Mouse (Mus musculus) CH12.LX (cell line): Measurements from ENCODE around the gene Magi2. TPM values are rescaled to one million over a fixed set of nuclear protein-coding genes. Genes with fewer than 3 reads are reported as not detected.

Experiments
- DNase-seq: peaks from one replicate; pipeline ENCODE4 v3.0.0-alpha.2; 2013; ENCODE audit errors: extremely low read depth
- H3K27ac ChIP-seq: 2 replicates; pipeline ENCODE4 v1.5.1; 2012; ENCODE audit warnings: low read depth, mild to moderate bottlenecking, control low read depth, moderate library complexity; ENCODE audit not compliant: insufficient read depth
- H3K27me3 ChIP-seq: replicated peaks from 2 replicates; pipeline ENCODE3; 2012; ENCODE audit warnings: inconsistent platforms
- H3K36me3 ChIP-seq, 2 experiments: replicated peaks in 1 of 2; 2 replicates each; pipeline versions ENCODE3 to v1.6.1; 2012; ENCODE audit warnings: inconsistent platforms in 1 of 2, low read length in 1 of 2, mild to moderate bottlenecking in 1 of 2, mixed read lengths in 1 of 2, moderate library complexity in 1 of 2; ENCODE audit not compliant: control insufficient read depth in 1 of 2, insufficient read depth in 1 of 2
- H3K4me1 ChIP-seq, 2 experiments: 2 replicates each; pipeline ENCODE4 v1.6.1; 2012; ENCODE audit warnings: inconsistent platforms in 1 of 2, moderate library complexity in 1 of 2; ENCODE audit not compliant: insufficient read depth in 2 of 2, control insufficient read depth in 1 of 2
- H3K4me2 ChIP-seq: 2 replicates; pipeline ENCODE4 v1.6.1; 2012; ENCODE audit warnings: low read depth, mild to moderate bottlenecking, control low read depth; ENCODE audit not compliant: poor library complexity, insufficient read depth, severe bottlenecking
- H3K4me3 ChIP-seq, 3 experiments: fragments of 150-350 bp in 1 of 3; sonication (generic) in 1 of 3; replicated peaks in 1 of 3; 2 replicates each; pipeline versions ENCODE3 to v1.5.1; 2011 to 2012; ENCODE audit warnings: low read depth in 2 of 3, low read length in 2 of 3, mild to moderate bottlenecking in 2 of 3, moderate library complexity in 2 of 3, control low read depth in 1 of 3, improper control_type of control experiment in 1 of 3, inconsistent platforms in 1 of 3, mixed read lengths in 1 of 3; ENCODE audit not compliant: poor library complexity in 1 of 3
- H3K79me2 ChIP-seq: replicated peaks from 2 replicates; pipeline ENCODE4 v1.6.1; 2012; ENCODE audit warnings: mild to moderate bottlenecking, moderate library complexity; ENCODE audit not compliant: control insufficient read depth, poor library complexity, insufficient read depth, severe bottlenecking; ENCODE audit errors: extremely low read depth
- H3K9ac ChIP-seq: 2 replicates; pipeline ENCODE4 v1.6.1; 2012; ENCODE audit warnings: low read depth, mild to moderate bottlenecking, control low read depth, moderate library complexity; ENCODE audit not compliant: insufficient read depth
- H3K9me3 ChIP-seq: replicated peaks from 2 replicates; pipeline ENCODE3; 2012; ENCODE audit warnings: low read length, inconsistent platforms, mixed read lengths
- BHLHE40 ChIP-seq: IDR thresholded peaks from 2 replicates; pipeline ENCODE4 v1.6.1; 2011; ENCODE audit warnings: mild to moderate bottlenecking, low read depth, low read length, improper control_type of control experiment
- CHD2 ChIP-seq: IDR thresholded peaks from 2 replicates; pipeline ENCODE4 v1.6.1; 2011; ENCODE audit warnings: low read length, improper control_type of control experiment
- CTCF ChIP-seq, 2 experiments: IDR thresholded peaks in 1 of 2; conservative IDR thresholded peaks in 1 of 2; 2 replicates each; pipeline ENCODE4 v1.5.1; 2011 to 2012; ENCODE audit warnings: low read depth in 2 of 2, low read length in 2 of 2, improper control_type of control experiment in 1 of 2, inconsistent platforms in 1 of 2, mild to moderate bottlenecking in 1 of 2, moderate library complexity in 1 of 2
- E2F4 ChIP-seq: IDR thresholded peaks from 2 replicates; pipeline ENCODE4 v1.6.1; 2011; ENCODE audit warnings: low read depth, low read length, improper control_type of control experiment; ENCODE audit not compliant: insufficient replicate concordance
- ELF1 ChIP-seq: IDR thresholded peaks from 2 replicates; pipeline ENCODE4 v1.6.1; 2014; ENCODE audit warnings: low read depth, mild to moderate bottlenecking, inconsistent platforms, low read length, improper control_type of control experiment
- EP300 ChIP-seq: IDR thresholded peaks from 2 replicates; pipeline ENCODE4 v1.6.1; 2011; ENCODE audit warnings: low read length, improper control_type of control experiment
- ETS1 ChIP-seq: conservative IDR thresholded peaks from 2 replicates; pipeline ENCODE4 v1.6.1; 2012; ENCODE audit warnings: low read depth, mild to moderate bottlenecking, inconsistent platforms, low read length, improper control_type of control experiment, moderate library complexity
- GABPA ChIP-seq: IDR thresholded peaks from 2 replicates; pipeline ENCODE4 v1.6.1; 2012; ENCODE audit warnings: low read depth, low read length, improper control_type of control experiment, inconsistent platforms; ENCODE audit not compliant: insufficient replicate concordance
- IRF4 ChIP-seq: IDR thresholded peaks from 2 replicates; pipeline ENCODE4 v1.6.1; 2014; ENCODE audit warnings: low read depth, mild to moderate bottlenecking, inconsistent platforms, low read length, improper control_type of control experiment
- JUN ChIP-seq: IDR thresholded peaks from 2 replicates; pipeline ENCODE4 v1.6.1; 2011; ENCODE audit warnings: low read depth, mild to moderate bottlenecking, low read length, improper control_type of control experiment, moderate library complexity; ENCODE audit not compliant: insufficient read depth
- JUND ChIP-seq: conservative IDR thresholded peaks from 2 replicates; pipeline ENCODE4 v1.6.1; 2011; ENCODE audit warnings: low read depth, low read length, improper control_type of control experiment
- MAFK ChIP-seq: IDR thresholded peaks from 2 replicates; pipeline ENCODE4 v1.6.1; 2011; ENCODE audit warnings: low read length, improper control_type of control experiment; ENCODE audit not compliant: insufficient replicate concordance
- MAX ChIP-seq: IDR thresholded peaks from 2 replicates; pipeline ENCODE4 v1.6.1; 2011; ENCODE audit warnings: low read length, improper control_type of control experiment
- MAZ ChIP-seq: IDR thresholded peaks from 2 replicates; pipeline ENCODE4 v1.6.1; 2012; ENCODE audit warnings: low read depth, mild to moderate bottlenecking, inconsistent platforms, low read length, improper control_type of control experiment, moderate library complexity
- MXI1 ChIP-seq: IDR thresholded peaks from 2 replicates; pipeline ENCODE4 v1.6.1; 2011; ENCODE audit warnings: mild to moderate bottlenecking, low read depth, low read length, improper control_type of control experiment
- MYC ChIP-seq: IDR thresholded peaks from 2 replicates; pipeline ENCODE4 v1.6.1; 2011; ENCODE audit warnings: low read depth, mild to moderate bottlenecking, improper control_type of control experiment, low read length
- POLR2A ChIP-seq: IDR thresholded peaks from 2 replicates; pipeline ENCODE4 v1.6.1; 2011; ENCODE audit warnings: low read depth, mild to moderate bottlenecking, improper control_type of control experiment, low read length
- POLR2AphosphoS2 ChIP-seq: IDR thresholded peaks from 2 replicates; pipeline ENCODE4 v1.6.1; 2011; ENCODE audit warnings: low read depth, low read length, improper control_type of control experiment
- RCOR1 ChIP-seq: conservative IDR thresholded peaks from 2 replicates; pipeline ENCODE4 v1.6.1; 2012; ENCODE audit warnings: low read depth, mild to moderate bottlenecking, inconsistent platforms, low read length, improper control_type of control experiment
- SMC3 ChIP-seq: IDR thresholded peaks from 2 replicates; pipeline ENCODE4 v1.6.1; 2011; ENCODE audit warnings: low read depth, low read length, improper control_type of control experiment
- TBP ChIP-seq: conservative IDR thresholded peaks from 2 replicates; pipeline ENCODE4 v1.6.1; 2011; ENCODE audit warnings: low read depth, low read length, improper control_type of control experiment
- TCF12 ChIP-seq: IDR thresholded peaks from 2 replicates; pipeline ENCODE4 v1.6.1; 2014; ENCODE audit warnings: low read depth, mild to moderate bottlenecking, inconsistent platforms, low read length, improper control_type of control experiment
- USF1 ChIP-seq: IDR thresholded peaks from 2 replicates; pipeline ENCODE4 v1.6.1; 2014; ENCODE audit warnings: low read depth, mild to moderate bottlenecking, inconsistent platforms, low read length, improper control_type of control experiment
- USF2 ChIP-seq: conservative IDR thresholded peaks from 2 replicates; pipeline ENCODE4 v1.6.1; 2011; ENCODE audit warnings: low read depth, low read length, improper control_type of control experiment
- ZC3H11A ChIP-seq: IDR thresholded peaks from 2 replicates; pipeline ENCODE4 v1.6.1; 2012; ENCODE audit warnings: low read depth, mild to moderate bottlenecking, inconsistent platforms, low read length, improper control_type of control experiment
- ZMIZ1 ChIP-seq: IDR thresholded peaks from 2 replicates; pipeline ENCODE4 v1.6.1; 2012; ENCODE audit warnings: low read depth, mild to moderate bottlenecking, inconsistent platforms, low read length, improper control_type of control experiment
- dilution Hi-C: fragments of 300-500 bp; cut with MboI; formaldehyde crosslinking; loops from 2 replicates; pipeline ENCODE4 v1.14.3; 2020; ENCODE audit warnings: low sequenced_read_pairs; ENCODE audit not compliant: extremely low pct_unique_long_range_greater_than_20kb, extremely low pct_ligation_motif_present
- in situ Hi-C: fragments of 300-500 bp; cut with MboI; formaldehyde crosslinking; loops from 3 replicates; pipeline ENCODE4 v1.14.3; 2019; ENCODE audit warnings: low sequenced_read_pairs, low pct_ligation_motif_present, low pct_unique_long_range_greater_than_20kb, mixed read lengths
- polyA plus RNA-seq: library from polyadenylated mRNA; unstranded; fragments of >175 nt; gene quantifications from 2 replicates; pipeline ENCODE4 v1.2.1, GENCODE M21; 2012; ENCODE audit warnings: low read depth; ENCODE audit not compliant: insufficient read length
- total RNA-seq, 2 experiments: library from RNA; depleted of rRNA; stranded (reverse); fragments of 300-350 nt in 1 of 2; fragments of >200 nt in 1 of 2; gene quantifications; 2 replicates each; pipeline ENCODE4 v1.2.3; 2012 to 2014

Gene Magi2
- total and polyA plus RNA-seq, 3 experiments, result 0.37 to 0.63 (median 0.42) TPM

- Histone ChIP-seq H3K4me3 (peak overlapping the region; percentile 9 to 48 (median 39)), H3K27me3 (no peaks in the 10 kb centered on the region), H3K79me2 (no peaks in the 10 kb centered on the region), H3K9ac (peak overlapping the region; percentile 71; the same call in 1 of the 2 replicates), H3K9me3 (no peaks in the 10 kb centered on the region), H3K4me2 (peak overlapping the region; percentile 97), H3K36me3 (no peaks in the 10 kb centered on the region), H3K27ac (no peak overlapping the region), H3K4me1 (peaks cover 0 to 21% of the 10 kb centered on the region in 2 experiments; a peak in 2 of 4 replicates)
- DNase-seq, result no peak
- dilution Hi-C loops, result no loop called here
- TF ChIP-seq JUN, result no peak
- peak; percentile 80 for TF ChIP-seq MXI1
- TF ChIP-seq E2F4, result no peak
- no peak for TF ChIP-seq USF2
- peak; percentile 45; the same call in 1 of the 2 replicates for TF ChIP-seq BHLHE40
- no peak for TF ChIP-seq USF1
- TF ChIP-seq ETS1, result no peak
- no peak for TF ChIP-seq POLR2AphosphoS2
- peak; percentile 73; the same call in 1 of the 2 replicates for TF ChIP-seq MYC
- no peak for TF ChIP-seq CTCF (conservative IDR thresholded peaks at IDR 0.05 in 1 of 2, IDR thresholded peaks at IDR 0.05 in 1 of 2; ENCODE audit: low read depth in 2 of 2, low read length in 2 of 2)
- no peak for TF ChIP-seq IRF4
- TF ChIP-seq JUND, result no peak
- no peak for TF ChIP-seq ZMIZ1
- no peak for TF ChIP-seq GABPA
- TF ChIP-seq MAFK, result no peak
- no peak for TF ChIP-seq MAZ
- no peak for TF ChIP-seq CHD2
- peak; percentile 59 for TF ChIP-seq MAX
- no peak for TF ChIP-seq ZC3H11A
- no peak for TF ChIP-seq POLR2A
- in situ Hi-C loops, result no loop called here
These were observed 1477.2 kb downstream of the Magi2 start for GRCm38 (mm10) chr5:20703971-20704575.

GRCm38 (mm10) chr5:20704886-20705285 is 1478.0 kb downstream of the Magi2 start:
- no peaks in the 10 kb centered on the region for H3K79me2 ChIP-seq
- TF ChIP-seq IRF4 (no peak), RCOR1 (no peak), MAZ (no peak), ELF1 (no peak), E2F4 (no peak), EP300 (no peak), MAFK (no peak), USF2 (no peak), POLR2A (no peak), TBP (no peak), SMC3 (no peak), JUND (no peak), TCF12 (no peak), GABPA (no peak), CHD2 (no peak), ZC3H11A (no peak)
- no peak overlapping the region for H3K4me3 ChIP-seq
- H3K9me3 ChIP-seq, result no peaks in the 10 kb centered on the region
- H3K36me3 ChIP-seq, result no peaks in the 10 kb centered on the region
- no peak for DNase-seq
- no peak overlapping the region for H3K9ac ChIP-seq
- H3K4me1 ChIP-seq, result peaks cover 0 to 21% of the 10 kb centered on the region in 2 experiments; a peak in 2 of 4 replicates
- dilution Hi-C loops, result no loop called here
- in situ Hi-C loops, result no loop called here
- no peaks in the 10 kb centered on the region for H3K27me3 ChIP-seq
- no peak overlapping the region for H3K27ac ChIP-seq
- peak overlapping the region; percentile 51 for H3K4me2 ChIP-seq
